Mouse (Mus musculus) kidney, adult 11 months (tissue): ENCODE results near the gene Smarca4.
A peak's percentile ranks its signal among the peaks of the same experiment; 100 is the strongest.
"Not testable (repeated sequence)": the region's sequence is repeated elsewhere in the genome, so short reads cannot be mapped to it uniquely, and the experiment has no call there.

ENCODE experiments used
- DNase-seq: peaks from one replicate; pipeline ENCODE4 v3.0.0; 2022

The Smarca4 gene

DNA sequence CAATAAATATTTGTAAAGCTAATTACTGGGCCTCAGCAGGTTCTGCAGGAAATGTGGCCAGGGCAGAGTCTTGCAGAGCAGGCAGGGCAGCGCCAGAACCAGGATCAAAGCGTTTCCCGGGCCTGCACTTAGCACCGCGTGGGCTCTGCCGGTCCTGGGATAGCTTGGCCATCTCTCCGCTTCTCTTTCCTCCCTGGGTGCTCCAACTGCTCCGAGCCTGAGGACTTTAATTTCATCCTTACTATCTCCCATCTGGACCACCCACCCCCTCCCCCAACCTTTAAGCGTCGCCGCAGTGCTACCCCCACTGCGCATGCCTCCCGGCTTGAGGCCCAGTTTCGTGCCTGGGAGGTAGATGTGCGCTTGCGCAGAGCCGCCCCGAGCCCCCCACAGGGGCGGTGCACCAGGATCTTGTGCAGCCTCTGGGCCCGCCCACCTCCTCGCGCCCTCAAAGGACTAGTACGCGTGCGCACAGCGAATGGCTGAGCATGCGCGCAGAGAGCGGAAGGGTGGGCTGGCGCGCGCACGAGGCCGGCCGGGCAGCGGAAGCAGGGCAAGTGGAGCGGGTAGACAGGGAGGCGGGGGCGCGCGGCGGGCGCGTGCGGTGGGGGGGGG lies at the start of gene Smarca4:
Gene Smarca4 (plus strand): TSS at position 553 of the 615 bp plus-strand sequence.
- peak; percentile 99 for DNase-seq

GRCm38 (mm10) chr9:21566538-21566937 lies 49.4 kb upstream of the Smarca4 start:
- no peak for DNase-seq

- DNase-seq = no peak
These were observed 48.9 kb upstream of the Smarca4 start for GRCm38 (mm10) chr9:21567051-21567450.

DNA sequence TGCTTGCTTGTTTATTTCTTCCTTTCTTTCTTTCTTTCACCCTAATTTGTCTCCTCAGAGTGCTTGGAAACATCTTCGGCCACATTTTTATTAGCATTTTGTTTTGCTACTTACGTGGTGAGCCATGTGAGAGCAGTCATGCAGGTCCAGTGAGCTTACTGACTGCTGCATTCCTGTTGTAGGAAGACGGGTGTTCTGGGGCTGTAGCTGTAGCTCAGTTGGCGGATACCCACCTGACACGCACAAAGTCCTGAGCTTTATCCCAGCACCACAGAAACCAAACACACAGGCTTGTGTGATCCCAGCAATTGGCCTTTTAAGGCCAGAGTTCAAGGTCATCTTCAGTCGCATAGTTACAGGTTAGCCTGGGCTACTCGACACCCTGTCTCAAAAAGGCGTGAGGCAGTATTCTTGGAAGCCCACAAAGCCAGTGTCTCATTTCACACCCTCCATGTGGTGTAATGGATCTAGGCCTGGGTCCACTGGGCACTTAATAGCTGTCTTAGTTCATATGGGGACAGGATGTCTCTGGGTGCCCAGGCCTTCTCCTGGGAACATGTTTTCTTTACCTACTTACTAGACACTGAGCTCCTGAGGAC lies 47.2 kb upstream of the Smarca4 start:
- DNase-seq = no peak

- DNase-seq = no peak
These were observed 41.8 kb upstream of the Smarca4 start for GRCm38 (mm10) chr9:21574012-21574801.

DNA sequence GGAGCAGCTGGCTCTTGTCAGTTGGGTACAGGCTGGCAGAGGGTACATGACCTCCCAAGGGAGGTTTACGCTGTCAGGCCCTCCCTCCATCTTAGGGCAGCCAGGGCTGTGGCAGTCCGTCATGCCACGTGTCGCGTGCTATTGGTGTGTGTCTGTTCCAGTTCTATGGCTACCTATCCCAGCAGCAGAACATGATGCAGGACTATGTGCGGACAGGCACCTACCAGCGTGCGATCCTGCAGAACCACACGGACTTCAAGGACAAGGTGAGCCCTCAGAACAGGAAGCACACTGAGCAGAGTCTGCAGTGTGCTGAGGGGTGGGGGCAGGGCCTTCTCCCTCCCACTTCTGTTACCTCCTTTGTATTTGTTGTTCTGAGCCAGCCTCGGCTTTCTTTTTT lies 40.7 kb upstream of the Smarca4 start:
- DNase-seq = no peak

- no peak for DNase-seq
These were observed 39.7 kb upstream of the Smarca4 start for GRCm38 (mm10) chr9:21576286-21576685.

DNA sequence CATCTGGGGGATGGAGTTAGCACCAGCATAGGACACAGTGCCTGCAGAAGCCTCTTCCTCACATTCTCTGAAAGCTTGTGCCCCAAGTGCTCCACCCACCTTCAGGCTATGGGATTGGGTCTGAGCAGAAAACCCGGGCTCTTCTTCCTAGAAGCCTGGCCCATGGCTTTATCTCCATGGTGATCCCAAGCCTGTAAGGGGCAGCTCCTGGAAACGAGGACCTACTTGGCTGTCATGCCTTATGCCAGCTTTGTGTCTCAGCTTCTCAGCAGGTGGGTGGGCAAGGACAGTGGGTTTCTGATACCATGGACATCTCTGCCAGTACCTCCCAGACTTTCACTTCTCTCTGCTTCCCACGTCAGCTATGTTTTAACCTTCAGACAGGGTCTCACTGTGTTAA lies 37.7 kb upstream of the Smarca4 start:
- no peak for DNase-seq

DNA sequence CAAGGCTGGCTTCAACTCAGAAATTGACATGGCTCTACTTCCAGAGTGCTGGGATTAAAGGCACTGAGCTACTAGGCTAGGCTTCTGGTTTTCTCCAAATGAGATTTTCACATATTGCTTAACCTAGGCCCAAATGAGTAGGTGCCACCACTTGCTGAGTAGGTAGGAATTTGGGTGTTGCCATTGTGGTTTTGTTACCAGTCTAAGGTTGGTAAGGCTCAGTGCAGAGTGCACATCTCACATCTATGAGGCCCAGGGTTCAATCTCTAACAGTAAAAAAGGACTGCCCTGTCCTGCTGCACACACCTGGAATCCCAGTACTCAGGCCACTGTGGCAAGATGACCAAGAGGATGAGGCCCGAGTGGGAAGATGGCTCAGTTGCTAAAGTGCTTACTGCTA lies 30.6 kb upstream of the Smarca4 start:
- no peak for DNase-seq

GRCm38 (mm10) chr9:21587678-21588349 lies 28.2 kb upstream of the Smarca4 start:
- DNase-seq = no peak

- no peak for DNase-seq
These were observed 27.6 kb upstream of the Smarca4 start for GRCm38 (mm10) chr9:21588350-21588749.

- DNase-seq = no peak
These were observed 26.4 kb upstream of the Smarca4 start for GRCm38 (mm10) chr9:21589538-21589937.

DNA sequence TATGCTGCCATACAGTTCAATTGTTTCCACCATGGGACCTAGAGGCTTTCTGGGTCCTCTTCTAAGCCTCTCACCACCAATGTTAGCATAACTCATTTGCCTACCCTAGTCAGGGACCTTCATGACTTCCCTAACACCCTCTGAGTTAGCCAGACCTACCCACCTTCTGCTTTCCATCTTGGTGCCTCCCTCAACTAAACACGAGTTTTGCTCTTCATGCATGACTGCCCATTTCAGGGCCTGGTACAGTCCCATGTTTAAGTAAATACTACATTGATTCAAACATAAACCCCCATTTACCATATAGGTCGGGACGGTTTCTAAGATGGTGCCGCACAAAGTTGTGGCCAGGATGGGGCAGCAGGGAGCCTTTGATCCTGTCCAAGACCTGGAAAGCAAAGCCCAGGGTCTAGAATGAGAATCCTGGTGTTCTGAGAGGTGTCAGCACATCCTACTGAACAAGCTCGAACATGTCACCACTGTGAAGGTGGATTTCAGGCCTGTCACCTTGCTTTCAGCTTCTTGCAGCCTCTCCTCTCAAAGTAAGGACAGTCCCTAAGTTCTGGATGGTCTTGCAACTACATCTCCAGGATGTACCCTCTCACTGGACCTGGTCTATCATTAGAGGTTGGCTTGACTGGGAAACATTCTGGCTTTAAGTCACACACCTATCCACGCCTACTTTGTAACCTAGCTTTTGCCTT lies 24.7 kb upstream of the Smarca4 start:
- no peak for DNase-seq

GRCm38 (mm10) chr9:21591831-21592702 lies 23.9 kb upstream of the Smarca4 start:
- DNase-seq = no peak

- DNase-seq = peak; percentile 91
These were observed 23.3 kb upstream of the Smarca4 start, which contains the start of the genes Timm29 and Yipf2 for GRCm38 (mm10) chr9:21592703-21593121. Timm29 (plus strand) TSS chr9:21592722. Yipf2 (minus strand) TSS chr9:21592828.

DNA sequence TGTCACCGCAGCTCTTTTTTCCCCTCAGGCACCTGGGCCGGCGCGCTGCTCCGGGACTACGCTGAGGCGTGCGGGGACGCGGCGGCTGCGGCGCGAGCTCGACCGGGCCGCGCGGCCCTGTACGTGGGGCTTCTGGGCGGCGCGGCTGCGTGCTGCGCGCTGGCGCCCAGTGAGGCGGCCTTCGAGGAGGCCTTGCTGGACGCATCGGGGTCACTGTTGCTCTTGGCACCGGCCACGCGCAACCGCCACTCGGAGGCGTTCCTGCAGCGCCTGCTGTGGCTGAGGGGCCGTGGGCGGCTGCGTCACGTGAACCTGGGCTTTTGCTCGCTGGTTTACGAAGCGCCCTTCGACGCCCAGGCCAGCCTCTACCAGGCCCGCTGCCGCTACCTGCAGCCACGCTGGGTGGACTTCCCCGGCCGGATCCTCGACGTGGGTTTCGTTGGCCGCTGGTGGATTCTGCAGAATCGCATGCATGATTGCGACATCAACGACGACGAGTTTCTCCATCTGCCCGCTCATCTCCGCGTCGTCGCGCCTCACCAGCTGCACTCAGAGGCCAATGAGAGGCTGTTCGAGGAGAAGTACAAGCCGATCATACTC lies 22.7 kb upstream of the Smarca4 start:
- DNase-seq = peak; percentile 42

DNA sequence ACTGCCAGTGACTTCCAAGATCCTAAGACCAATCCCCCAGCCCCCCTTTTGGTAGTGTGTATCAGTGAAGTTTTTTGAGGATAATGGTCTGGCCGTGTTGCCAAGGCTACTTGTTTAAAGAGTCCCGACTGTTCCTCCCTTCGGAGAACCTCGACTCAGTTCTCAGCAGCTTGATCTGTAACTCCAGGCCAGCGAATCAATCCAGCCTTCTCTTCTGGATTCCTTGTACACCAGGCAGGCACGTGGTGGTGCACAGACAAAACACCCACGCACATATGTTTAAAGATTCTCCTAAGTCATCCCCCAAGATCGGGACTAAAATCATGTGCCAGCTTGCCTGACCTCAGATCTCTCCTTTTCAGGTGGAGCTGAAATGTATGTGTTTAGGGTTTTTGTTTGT lies 21.6 kb upstream of the Smarca4 start:
- DNase-seq = not testable (repeated sequence)

- no peak for DNase-seq
These were observed 21.1 kb upstream of the Smarca4 start for GRCm38 (mm10) chr9:21594838-21595237.

DNA sequence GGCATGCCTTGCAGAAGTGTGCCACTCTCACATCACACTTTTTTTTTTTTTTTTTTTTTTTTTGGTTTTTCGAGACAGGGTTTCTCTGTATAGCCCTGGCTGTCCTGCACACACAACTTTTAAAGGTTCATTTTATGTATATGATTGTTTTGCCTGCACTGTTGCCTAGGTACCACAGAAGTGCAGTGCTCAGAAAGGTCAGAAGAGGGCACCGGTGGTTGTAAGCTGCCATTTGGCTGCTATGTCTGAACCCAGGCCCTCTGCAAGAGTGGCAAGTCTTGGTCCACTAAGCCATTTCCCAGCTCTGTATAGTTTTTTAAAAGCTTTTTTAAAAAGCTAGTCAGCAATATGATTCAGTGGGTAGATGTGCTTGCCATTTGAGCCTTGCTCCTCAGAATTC lies 17.8 kb upstream of the Smarca4 start:
- no peak for DNase-seq

DNA sequence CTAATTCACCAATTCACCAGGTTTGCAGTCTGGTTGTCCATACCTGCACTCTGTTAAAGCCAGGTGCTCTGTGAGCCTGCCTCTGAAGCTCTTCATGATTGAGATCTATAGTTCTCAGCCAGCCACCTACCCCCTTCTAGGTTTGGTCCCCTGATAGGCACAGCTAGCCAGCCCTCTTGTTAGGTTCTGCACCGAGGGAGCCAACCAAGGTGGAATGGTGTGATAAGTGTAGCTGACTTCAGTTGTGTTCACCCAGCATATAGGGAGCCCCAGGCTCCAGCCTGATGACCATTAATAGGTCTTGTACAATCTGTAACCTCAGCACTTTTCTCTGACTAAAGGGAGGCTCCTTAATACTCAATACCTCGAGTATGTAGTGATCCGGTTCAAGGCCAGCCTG lies 15.8 kb upstream of the Smarca4 start:
- DNase-seq = no peak

GRCm38 (mm10) chr9:21601073-21601472 lies 14.9 kb upstream of the Smarca4 start:
- DNase-seq = no peak
